Mouse (Mus musculus) erythroid progenitor cell, adult 5-6 weeks (primary cell): ENCODE results near the gene Spsb4. TPM values are rescaled to one million over a fixed set of nuclear protein-coding genes. Genes with fewer than 3 reads are reported as not detected.

Experiments used
- ATAC-seq: replicated peaks from 2 replicates; pipeline ENCODE4 v1.8.0; 2016; ENCODE audit warnings: moderate number of reproducible peaks, mild to moderate bottlenecking, moderate TSS enrichment, inconsistent platforms; ENCODE audit not compliant: poor library complexity, low FRiP score, severe bottlenecking
- total RNA-seq, 2 experiments: library from RNA; stranded (forward) in 1 of 2; stranded (reverse) in 1 of 2; fragments of 150-400 nt in 1 of 2; fragments of 186-747, 209-891 nt in 1 of 2; gene quantifications; 2 replicates each; pipeline versions ENCODE4 v1.2.3 to v1.2.4; 2015 to 2017; ENCODE audit warnings: low replicate concordance in 2 of 2

The Spsb4 gene
- total RNA-seq (2015; ENCODE audit: low replicate concordance): 3.4 TPM in 1 of 2 replicates, not detected in the other
- total RNA-seq (2017; ENCODE audit: low replicate concordance): not detected in 2 replicates

- ATAC-seq: no peak
Measured at GRCm38 (mm10) chr9:97018677-97019147, at the start of gene Spsb4. Spsb4 (minus strand) TSS chr9:97018843.

GRCm38 (mm10) chr9:97067761-97068160, 49.1 kb upstream of the Spsb4 start:
- no peak for ATAC-seq

GRCm38 (mm10) chr9:97065885-97066284, 47.2 kb upstream of the Spsb4 start:
- no peak for ATAC-seq

- ATAC-seq: no peak
Measured at GRCm38 (mm10) chr9:97065216-97065615, 46.6 kb upstream of the Spsb4 start.

- no peak for ATAC-seq
Measured at GRCm38 (mm10) chr9:97064161-97064560, 45.5 kb upstream of the Spsb4 start.

- no peak for ATAC-seq
Measured at GRCm38 (mm10) chr9:97061696-97062095, 43.1 kb upstream of the Spsb4 start.

DNA sequence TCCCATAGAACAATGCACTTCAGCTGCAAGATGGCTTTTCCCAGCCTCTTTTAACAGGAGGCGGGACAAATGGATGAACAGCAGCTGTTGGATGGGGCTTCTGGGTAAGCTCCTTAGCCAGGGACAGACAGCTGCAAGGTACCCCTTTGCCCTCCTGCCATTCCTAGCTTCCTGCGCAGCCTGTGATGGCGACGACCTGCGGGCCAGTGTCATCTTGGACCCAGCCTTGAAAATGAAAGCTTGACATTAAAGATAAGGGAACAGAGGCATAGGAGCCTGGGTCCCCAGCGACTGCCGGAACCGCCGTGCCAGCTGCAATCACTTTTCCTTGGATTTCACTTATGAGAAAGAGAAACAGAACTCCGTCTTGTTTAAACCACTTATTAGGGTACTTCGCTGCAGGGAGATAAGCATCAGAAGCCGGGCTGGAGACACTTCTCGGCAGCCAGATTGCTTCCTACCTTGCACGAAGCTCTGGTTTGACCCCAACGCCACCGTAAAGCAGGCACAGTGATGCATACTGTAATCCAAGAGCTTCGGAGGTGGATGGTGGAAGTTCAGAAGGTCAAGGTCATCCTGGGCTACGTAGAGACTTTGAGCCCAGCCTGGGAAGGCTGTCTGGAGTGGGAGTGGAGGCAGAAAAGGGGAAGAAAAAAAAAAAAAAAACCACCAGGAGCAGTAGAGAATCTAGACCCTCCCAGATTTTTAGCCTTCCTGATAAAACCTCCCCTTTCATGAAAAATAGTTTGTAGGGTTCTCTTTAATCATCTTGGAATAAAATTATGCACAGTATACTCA, 38.1 kb upstream of the Spsb4 start:
- ATAC-seq: no peak

DNA sequence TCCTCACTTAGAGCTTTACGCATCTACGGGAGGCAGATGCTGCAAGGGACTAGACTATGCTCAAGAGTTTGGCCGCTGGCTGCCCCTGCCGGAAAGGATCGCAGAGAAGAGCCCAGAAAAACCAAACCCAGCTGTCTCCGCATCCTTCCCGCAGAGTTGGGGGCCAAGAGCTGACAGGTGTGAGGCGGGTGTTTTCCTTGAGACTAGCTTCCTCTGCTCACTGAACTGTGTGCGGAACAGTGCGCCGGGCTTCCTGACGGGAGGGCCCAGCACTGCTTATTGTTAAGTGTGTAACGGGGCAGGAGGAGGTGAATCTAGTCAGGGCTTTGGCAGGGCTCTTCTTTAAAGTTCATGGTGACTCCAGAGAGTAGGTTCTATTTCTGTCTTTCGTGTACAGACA, 37.3 kb upstream of the Spsb4 start:
- no peak for ATAC-seq

GRCm38 (mm10) chr9:97051176-97051575, 32.5 kb upstream of the Spsb4 start:
- no peak for ATAC-seq

GRCm38 (mm10) chr9:97046240-97046639, 27.6 kb upstream of the Spsb4 start:
- no peak for ATAC-seq

GRCm38 (mm10) chr9:97041633-97042032, 23.0 kb upstream of the Spsb4 start:
- no peak for ATAC-seq

DNA sequence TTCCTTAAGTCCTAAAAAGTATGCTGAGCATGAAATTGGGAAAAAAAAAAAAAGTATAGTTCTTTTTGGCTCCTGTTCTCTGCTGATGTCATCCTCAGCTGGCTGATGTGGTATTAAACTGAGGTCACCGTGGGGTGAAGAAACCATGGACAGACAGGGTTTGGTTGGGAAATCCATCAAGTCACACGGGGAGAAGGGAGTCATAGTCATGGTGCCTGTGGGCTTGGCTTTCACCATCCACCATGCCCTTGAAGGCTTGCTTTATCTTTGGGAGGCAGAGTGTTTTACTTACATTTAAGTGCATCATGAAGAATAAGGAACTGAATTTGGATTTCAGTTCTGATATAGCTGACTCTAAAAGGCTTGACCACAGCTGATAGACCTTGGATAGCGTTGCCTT, 19.4 kb upstream of the Spsb4 start:
- ATAC-seq: no peak

GRCm38 (mm10) chr9:97036656-97037055, 18.0 kb upstream of the Spsb4 start:
- ATAC-seq: no peak

- ATAC-seq: no peak
Measured at GRCm38 (mm10) chr9:97027361-97027760, 8.7 kb upstream of the Spsb4 start.

- no peak for ATAC-seq
Measured at GRCm38 (mm10) chr9:97026006-97026405, 7.4 kb upstream of the Spsb4 start.

DNA sequence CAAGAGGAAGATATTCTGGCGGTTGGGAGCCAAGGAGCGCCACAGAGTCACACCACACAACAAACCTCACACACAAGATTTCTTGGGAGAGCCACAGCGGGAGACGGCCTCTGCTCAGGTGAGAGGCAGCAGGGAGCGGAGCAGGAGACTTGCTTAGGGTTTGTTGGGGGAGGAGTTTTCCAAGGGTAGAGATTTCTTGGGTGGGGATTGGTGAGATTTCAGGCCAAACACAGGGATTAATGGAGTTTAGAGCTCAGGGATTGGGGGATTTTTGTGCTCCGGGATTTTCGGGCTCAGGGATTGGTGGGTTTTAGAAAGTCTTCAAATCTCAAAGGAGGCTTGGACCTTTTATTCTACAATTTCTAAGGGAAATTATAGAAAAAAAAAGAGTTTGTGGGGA, 5.8 kb upstream of the Spsb4 start:
- ATAC-seq: no peak

DNA sequence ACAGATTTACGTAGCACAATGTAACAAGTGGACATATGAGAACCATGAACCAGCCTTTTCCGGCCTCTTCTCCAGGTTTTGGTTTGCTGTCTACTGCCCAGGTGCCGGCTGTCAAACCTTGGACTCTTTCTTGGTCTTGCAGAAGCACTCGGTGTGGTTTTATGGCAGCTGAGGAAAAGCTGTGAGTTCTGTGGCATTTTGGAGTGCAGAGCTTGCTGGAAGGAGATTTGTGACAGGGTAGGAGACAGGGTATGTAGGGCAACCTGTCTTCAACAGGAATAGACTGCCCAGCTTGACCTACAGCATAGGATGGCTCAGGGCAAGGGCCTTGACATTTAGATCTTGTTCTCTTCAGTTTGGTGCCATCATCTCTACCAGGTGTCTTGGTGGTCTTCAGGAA, 4.3 kb upstream of the Spsb4 start:
- no peak for ATAC-seq

DNA sequence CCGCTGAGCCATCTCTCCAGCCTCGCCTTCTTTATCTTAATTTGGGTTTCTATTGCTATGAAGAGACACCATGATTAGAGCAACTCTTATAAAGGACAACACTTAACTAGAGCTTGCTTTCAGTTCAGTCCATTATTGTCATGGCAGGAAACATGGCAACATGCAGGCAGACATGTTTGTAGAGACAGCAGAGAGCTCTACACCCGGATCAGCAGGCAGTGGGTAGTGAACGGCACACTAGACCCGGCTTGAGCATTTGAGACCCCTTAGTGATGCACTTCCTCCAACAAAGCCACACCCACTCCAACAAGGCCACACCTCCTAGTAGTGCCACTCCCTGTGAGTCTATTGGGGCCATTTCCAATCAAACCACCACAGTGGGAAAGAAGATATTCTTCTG, 3.7 kb upstream of the Spsb4 start:
- ATAC-seq: no peak

- no peak for ATAC-seq
Measured at GRCm38 (mm10) chr9:97020152-97020551, 1.5 kb upstream of the Spsb4 start.

GRCm38 (mm10) chr9:97019686-97020085, 1.0 kb upstream of the Spsb4 start:
- no peak for ATAC-seq

DNA sequence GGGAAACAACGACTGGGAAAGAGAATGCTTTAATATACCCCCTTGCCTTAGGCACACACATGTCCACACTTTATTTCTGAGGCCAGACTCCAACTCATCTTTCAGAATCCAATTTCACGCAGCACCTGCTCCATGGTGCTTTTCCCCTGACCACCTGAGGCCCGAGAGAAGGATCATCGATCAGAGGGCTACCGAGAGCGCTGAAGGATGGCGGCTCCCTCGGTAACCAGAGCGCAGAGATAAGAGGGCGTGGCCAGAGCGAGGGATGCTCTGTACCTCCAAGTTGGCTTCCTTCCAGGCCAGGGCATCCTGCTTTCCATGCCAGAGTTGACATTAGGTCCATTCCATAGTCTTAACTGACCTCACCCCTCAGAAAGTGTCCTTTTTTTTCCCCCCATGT, 588 bp upstream of the Spsb4 start:
- ATAC-seq: no peak
